In genomic region chr17:87724727-87725126, GRCm38 (mm10) we compare ENCODE assay signal across 20 mouse cellular contexts. TPM values are rescaled to one million over a fixed set of nuclear protein-coding genes. Genes with fewer than 3 reads are reported as not detected.
DNase-seq lines count a peak whose midpoint lies in the region; TF ChIP-seq lines count a peak whose summit lies in the region.
"Had no signal": no experiment of that assay in that cellular context is flagged by ENCODE, and none has a peak within 500 bp of the region (broad histone marks: within the 10 kb centered on the region; RNA-seq: fewer than 3 reads in every experiment).

No protein-coding gene starts in this region.

- no peak overlapping the region for H3K27ac ChIP-seq in ES-E14 (ENCODE audit: insufficient read depth, low read depth, low read length, poor library complexity, severe bottlenecking)

- H3K4me3 ChIP-seq in ES-E14 (ENCODE audit: insufficient read depth in 1 of 2, low read depth in 1 of 2, low read length in 2 of 2, poor library complexity in 1 of 2, severe bottlenecking in 1 of 2) = no peak overlapping the region

- H3K4me1 ChIP-seq in ES-E14 (ENCODE audit: control insufficient read depth in 2 of 2, insufficient read depth in 2 of 2, low read length in 2 of 2, poor library complexity in 1 of 2) = no peaks in the 10 kb centered on the region

- H3K9ac ChIP-seq in ES-E14 (ENCODE audit: insufficient read depth, low read depth, low read length, poor library complexity, severe bottlenecking) = no peak overlapping the region

- H3K9me3 ChIP-seq in ES-E14 (ENCODE audit: control insufficient read depth, insufficient read depth, low read depth, low read length) = no peaks in the 10 kb centered on the region
- H3K9me3 ChIP-seq: G1E had no signal

- DNase-seq in ES-E14 (ENCODE audit: low read depth, low spot score) (no peak), R1 (ENCODE audit: low read depth, low spot score) (peak; percentile 65), ZHBTc4 (ENCODE audit: low read depth, low spot score) (peak; percentile 32)
- DNase-seq in right cerebral cortex, postnatal 4 days = no peak
- no peak for DNase-seq in layer of hippocampus, adult 9-10 months (ENCODE audit: low spot score)
- DNase-seq in spleen, postnatal 10 days (ENCODE audit: low spot score in 2 of 2) = no peak
- DNase-seq: adrenal gland, adult 2 months; adrenal gland, adult 8-10 months; adrenal gland, postnatal 10 days; adrenal gland, postnatal 14 days; adrenal gland, postnatal 25 days; adrenal gland, postnatal 36 days; B cell, adult 2 months; cerebellum, adult 11 months; cerebellum, adult 11-12 months; cerebellum, adult 18-20 months; cerebellum, adult 2 months; cerebellum, adult 8-10 months; cerebellum, adult 9-10 months had no signal

- peaks cover 42% of the 10 kb centered on the region for H3K36me3 ChIP-seq in ES-E14 (ENCODE audit: control insufficient read depth, insufficient read depth, low read length, poor library complexity, severe bottlenecking)

- in situ Hi-C loops in ES-E14 (cut with MboI; ENCODE audit: low sequenced_read_pairs in 2 of 2, unreplicated experiment in 2 of 2) = no loop called here

TF ChIP-seq in ES-E14, 5 proteins besides CTCF, POLR2A, EP300 and RAD21:
- TF ChIP-seq MAFK (IDR thresholded peaks at IDR 0.05; ENCODE audit: insufficient read depth, low read depth, low read length) = no peak
- TF ChIP-seq ZNF384 (IDR thresholded peaks at IDR 0.05; ENCODE audit: low read depth, low read length) = peak; percentile 57
- TF ChIP-seq CHD2 (IDR thresholded peaks at IDR 0.05; ENCODE audit: low read depth, low read length) = no peak
- TF ChIP-seq HCFC1 (IDR thresholded peaks at IDR 0.05; ENCODE audit: borderline replicate concordance, insufficient read depth, low read length) = no peak
- TF ChIP-seq ZC3H11A (IDR thresholded peaks at IDR 0.05; ENCODE audit: borderline replicate concordance, low read depth, low read length) = no peak

RNA-seq across cellular contexts. Expression of gene Msh2, which starts 52.6 kb away (rescaled TPM):
- total RNA-seq in ES-E14 (2012; rRNA removed) = 102 and 120 TPM in 2 replicates

Comparison
In these comparisons a context has a peak if more than half of its experiments do, and no peak if none do; other contexts are left out.
1. DNase-seq: peak in R1 (single experiment) and ZHBTc4 (single experiment); none in ES-E14 (single experiment), right cerebral cortex, postnatal 4 days (single experiment), layer of hippocampus, adult 9-10 months (single experiment) and spleen, postnatal 10 days (0 of 2).